ENCODE assay signal across 21 mouse cellular contexts in genomic region chr15:20582567-20583075, GRCm38 (mm10).
DNase-seq lines count a peak whose midpoint lies in the region; ATAC-seq and TF ChIP-seq lines count a peak whose summit lies in the region.
"Had no signal": no experiment of that assay in that cellular context is flagged by ENCODE, and none has a peak within 500 bp of the region (broad histone marks: within the 10 kb centered on the region; RNA-seq: fewer than 3 reads in every experiment).

No protein-coding gene starts in this region.

- H3K27me3 ChIP-seq in forebrain, embryonic 12.5 days = no peaks in the 10 kb centered on the region
- H3K27me3 ChIP-seq in forebrain, postnatal 0 days (ENCODE audit: insufficient read depth, low read length) = no peaks in the 10 kb centered on the region
- H3K27me3 ChIP-seq in forebrain, embryonic 13.5 days = no peaks in the 10 kb centered on the region
- no peaks in the 10 kb centered on the region for H3K27me3 ChIP-seq in forebrain, embryonic 15.5 days
- no peaks in the 10 kb centered on the region for H3K27me3 ChIP-seq in intestine, embryonic 16.5 days (replicated peaks; ENCODE audit: control insufficient read depth, insufficient read depth, low read length)
- H3K27me3 ChIP-seq: embryonic facial prominence, embryonic 13.5 days; embryonic facial prominence, embryonic 15.5 days had no signal

- H3K36me3 ChIP-seq in forebrain, embryonic 12.5 days (replicated peaks) = no peaks in the 10 kb centered on the region
- no peaks in the 10 kb centered on the region for H3K36me3 ChIP-seq in forebrain, postnatal 0 days (ENCODE audit: insufficient read depth)
- H3K36me3 ChIP-seq in forebrain, embryonic 13.5 days (ENCODE audit: poor library complexity, severe bottlenecking) = no peaks in the 10 kb centered on the region
- H3K36me3 ChIP-seq in forebrain, embryonic 15.5 days = no peaks in the 10 kb centered on the region
- H3K36me3 ChIP-seq in intestine, embryonic 16.5 days (ENCODE audit: control insufficient read depth, insufficient read depth, low read length) = no peaks in the 10 kb centered on the region
- H3K36me3 ChIP-seq: embryonic facial prominence, embryonic 13.5 days; embryonic facial prominence, embryonic 15.5 days had no signal

- no peaks in the 10 kb centered on the region for H3K9me3 ChIP-seq in forebrain, embryonic 12.5 days
- no peaks in the 10 kb centered on the region for H3K9me3 ChIP-seq in forebrain, postnatal 0 days (ENCODE audit: low read length)
- no peaks in the 10 kb centered on the region for H3K9me3 ChIP-seq in forebrain, embryonic 13.5 days (replicated peaks)
- H3K9me3 ChIP-seq in forebrain, embryonic 15.5 days = no peaks in the 10 kb centered on the region
- H3K9me3 ChIP-seq in intestine, embryonic 16.5 days (ENCODE audit: control insufficient read depth, low read length) = no peaks in the 10 kb centered on the region
- H3K9me3 ChIP-seq: embryonic facial prominence, embryonic 13.5 days; embryonic facial prominence, embryonic 15.5 days had no signal

- no peak overlapping the region for H3K27ac ChIP-seq in forebrain, embryonic 12.5 days
- no peak overlapping the region for H3K27ac ChIP-seq in forebrain, postnatal 0 days (ENCODE audit: low read depth, low read length)
- H3K27ac ChIP-seq in forebrain, embryonic 13.5 days = no peak overlapping the region
- H3K27ac ChIP-seq in forebrain, embryonic 15.5 days (replicated peaks) = no peak overlapping the region
- no peak overlapping the region for H3K27ac ChIP-seq in intestine, embryonic 16.5 days (ENCODE audit: low read length)
- H3K27ac ChIP-seq: embryonic facial prominence, embryonic 13.5 days; embryonic facial prominence, embryonic 15.5 days had no signal

- peak; percentile 71; the same call in 1 of the 2 replicates for ATAC-seq in forebrain, embryonic 12.5 days (ENCODE audit: low FRiP score)
- no peak for ATAC-seq in forebrain, postnatal 0 days
- ATAC-seq in forebrain, embryonic 13.5 days = peak; percentile 73
- peak; percentile 64; the same call in 1 of the 2 replicates for ATAC-seq in forebrain, embryonic 15.5 days (replicated peaks)
- ATAC-seq in intestine, embryonic 16.5 days = no peak

- no peaks in the 10 kb centered on the region for H3K4me1 ChIP-seq in forebrain, embryonic 12.5 days
- H3K4me1 ChIP-seq in forebrain, postnatal 0 days (ENCODE audit: insufficient read depth) = no peaks in the 10 kb centered on the region
- H3K4me1 ChIP-seq in forebrain, embryonic 13.5 days = no peaks in the 10 kb centered on the region
- no peaks in the 10 kb centered on the region for H3K4me1 ChIP-seq in forebrain, embryonic 15.5 days
- H3K4me1 ChIP-seq in intestine, embryonic 16.5 days (ENCODE audit: control insufficient read depth, insufficient read depth, low read length) = no peaks in the 10 kb centered on the region
- H3K4me1 ChIP-seq: embryonic facial prominence, embryonic 13.5 days; embryonic facial prominence, embryonic 15.5 days had no signal

- no peak overlapping the region for H3K9ac ChIP-seq in forebrain, embryonic 12.5 days
- no peak overlapping the region for H3K9ac ChIP-seq in forebrain, postnatal 0 days
- no peak overlapping the region for H3K9ac ChIP-seq in forebrain, embryonic 13.5 days
- H3K9ac ChIP-seq in forebrain, embryonic 15.5 days (replicated peaks) = no peak overlapping the region
- H3K9ac ChIP-seq in intestine, embryonic 16.5 days (ENCODE audit: low read depth, low read length) = no peak overlapping the region
- H3K9ac ChIP-seq: embryonic facial prominence, embryonic 13.5 days; embryonic facial prominence, embryonic 15.5 days had no signal

- no peak overlapping the region for H3K4me3 ChIP-seq in forebrain, embryonic 12.5 days (replicated peaks)
- H3K4me3 ChIP-seq in forebrain, postnatal 0 days (ENCODE audit: low read depth, low read length) = no peak overlapping the region
- H3K4me3 ChIP-seq in forebrain, embryonic 13.5 days = no peak overlapping the region
- H3K4me3 ChIP-seq in forebrain, embryonic 15.5 days = no peak overlapping the region
- no peak overlapping the region for H3K4me3 ChIP-seq in intestine, embryonic 16.5 days (ENCODE audit: low read length)
- H3K4me3 ChIP-seq: embryonic facial prominence, embryonic 13.5 days; embryonic facial prominence, embryonic 15.5 days; erythroblast, embryonic 14.5 days had no signal

- DNase-seq in forebrain, postnatal 0 days = no peak
- DNase-seq in brain, embryonic 14.5 days (ENCODE audit: low read depth) = peak; percentile 69
- DNase-seq in heart, adult 18-20 months = no peak
- DNase-seq in kidney, postnatal 36 days = no peak
- DNase-seq: adrenal gland, adult 8-10 months; adrenal gland, postnatal 14 days; adrenal gland, postnatal 36 days; cerebellum, adult 11 months; cerebellum, adult 18-20 months; cerebellum, adult 8-10 months; cerebellum, adult 9-11 months; cerebellum, postnatal 14 days; cerebellum, postnatal 36 days; embryo, embryonic 11 days had no signal

- no peak for TF ChIP-seq POLR2A in brain, embryonic 14.5 days (IDR thresholded peaks at IDR 0.05; ENCODE audit: borderline replicate concordance, extremely low read depth, insufficient read depth, insufficient read length, poor library complexity, severe bottlenecking)

- WGBS in forebrain, embryonic 12.5 days = 58% methylated on average over 5 of the region's 5 CpGs
- WGBS in forebrain, postnatal 0 days = 49% methylated on average over 5 of the region's 5 CpGs
- WGBS in forebrain, embryonic 13.5 days = 53% methylated on average over 5 of the region's 5 CpGs
- 47% methylated on average over 5 of the region's 5 CpGs for WGBS in forebrain, embryonic 15.5 days
- WGBS in intestine, embryonic 16.5 days = 62% methylated on average over 5 of the region's 5 CpGs

- no peak overlapping the region for H3K4me2 ChIP-seq in forebrain, embryonic 12.5 days
- H3K4me2 ChIP-seq in forebrain, postnatal 0 days (ENCODE audit: low read depth) = no peak overlapping the region
- H3K4me2 ChIP-seq in forebrain, embryonic 13.5 days = no peak overlapping the region
- no peak overlapping the region for H3K4me2 ChIP-seq in forebrain, embryonic 15.5 days (replicated peaks)
- no peak overlapping the region for H3K4me2 ChIP-seq in intestine, embryonic 16.5 days (ENCODE audit: low read depth, low read length)
- H3K4me2 ChIP-seq: embryonic facial prominence, embryonic 13.5 days; embryonic facial prominence, embryonic 15.5 days had no signal

- no peak for TF ChIP-seq CTCF in forebrain, postnatal 0 days (IDR thresholded peaks at IDR 0.05; ENCODE audit: low read depth)
- TF ChIP-seq CTCF in brain, embryonic 14.5 days (IDR thresholded peaks at IDR 0.05; ENCODE audit: borderline replicate concordance, extremely low read depth, insufficient read depth, insufficient read length) = no peak

Comparison
In these comparisons a context has a peak if more than half of its experiments do, and no peak if none do; other contexts are left out.
1. ATAC-seq: peak in forebrain, embryonic 12.5 days (single experiment), forebrain, embryonic 13.5 days (single experiment) and forebrain, embryonic 15.5 days (single experiment); none in forebrain, postnatal 0 days (single experiment) and intestine, embryonic 16.5 days (single experiment).